Mouse (Mus musculus): ENCODE measurements around the gene Xaf1. TPM values are rescaled to one million over a fixed set of nuclear protein-coding genes. Genes with fewer than 3 reads are reported as not detected.
A peak's percentile ranks its signal among the peaks of the same experiment; 100 is the strongest.

The Xaf1 gene
- 1 to 10 TPM; 2.3 to 2.8 TPM for total RNA-seq (2021)
- long read RNA-seq, experiment 1, partial matches to known transcripts, result 0 of 2 reads
- long read RNA-seq, experiment 1, other reads (novel, unspliced or antisense), result 2 of 2 reads
- long read RNA-seq, experiment 2, result 0 reads

- peak; percentile 75 for DNase-seq (ENCODE audit: low spot score)
Observed at GRCm38 (mm10) chr11:72301334-72301733, at the start of gene Xaf1. TSS of gene Xaf1 (plus strand) at chr11:72301629.

GRCm38 (mm10) chr11:72255629-72256028 lies 45.8 kb upstream of the Xaf1 start:
- DNase-seq (ENCODE audit: low spot score), result no peak

GRCm38 (mm10) chr11:72256441-72256840 lies 45.0 kb upstream of the Xaf1 start:
- no peak for DNase-seq (ENCODE audit: low spot score)

DNA sequence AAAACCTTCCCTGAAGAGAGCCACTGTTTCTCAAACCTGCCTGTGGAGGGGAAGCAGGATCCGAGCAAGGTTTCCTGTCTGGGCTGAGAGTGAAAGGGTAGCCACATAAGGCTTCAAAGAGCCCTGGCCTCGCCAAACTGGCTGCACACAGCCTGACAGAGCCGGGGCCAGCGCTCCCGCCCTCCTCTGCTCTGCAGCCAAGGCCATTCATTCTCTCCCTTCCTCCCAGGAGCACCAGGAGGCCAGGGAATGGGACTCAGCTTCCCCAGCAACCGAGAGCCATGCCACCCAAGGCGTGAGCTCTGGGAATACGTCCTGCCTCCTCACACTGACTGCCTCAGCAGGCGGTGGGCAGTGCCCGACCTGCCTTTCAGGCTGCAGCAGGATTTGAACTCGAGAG lies 35.9 kb upstream of the Xaf1 start:
- DNase-seq (ENCODE audit: low spot score), result peak; percentile 3

GRCm38 (mm10) chr11:72266207-72266959 lies 35.0 kb upstream of the Xaf1 start:
- peak; percentile 30 for DNase-seq (ENCODE audit: low spot score)

DNA sequence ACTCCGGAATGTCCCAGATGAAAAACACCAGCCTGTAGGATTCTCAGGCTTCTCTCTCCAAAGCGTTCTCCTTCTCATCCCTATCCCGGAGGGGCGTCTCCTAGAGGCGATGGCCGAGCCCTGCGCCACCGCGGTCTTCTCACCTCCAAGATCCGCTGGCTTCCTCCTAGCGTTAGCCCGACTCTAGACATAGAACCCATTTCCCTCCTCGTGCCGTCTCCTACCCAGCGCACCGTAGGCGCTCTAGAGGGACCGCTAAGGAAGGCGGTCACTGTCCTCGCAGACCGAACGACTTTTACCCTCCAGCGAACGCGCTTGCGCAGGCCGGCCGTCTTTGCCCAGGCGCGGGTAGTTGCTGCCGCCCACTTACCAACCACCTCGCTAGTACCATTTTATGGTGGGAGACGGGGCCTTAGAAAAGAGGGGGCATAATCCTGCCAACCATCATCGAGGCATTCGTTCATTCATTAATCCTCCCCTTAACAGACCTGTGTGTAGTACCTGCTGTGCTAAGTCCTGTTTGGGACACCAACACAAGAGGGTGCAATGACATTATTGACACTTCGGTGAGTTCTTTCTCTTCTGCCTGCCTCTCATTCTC lies 34.4 kb upstream of the Xaf1 start, which contains the start of gene Slc13a5:
TSS of gene Slc13a5 (minus strand) at position 263 of the 601 bp plus-strand sequence.
- no peak for DNase-seq (ENCODE audit: low spot score)

GRCm38 (mm10) chr11:72271761-72272160 lies 29.7 kb upstream of the Xaf1 start:
- no peak for DNase-seq (ENCODE audit: low spot score)

- DNase-seq (ENCODE audit: low spot score), result no peak
Observed at GRCm38 (mm10) chr11:72273341-72273740, 28.1 kb upstream of the Xaf1 start.

DNA sequence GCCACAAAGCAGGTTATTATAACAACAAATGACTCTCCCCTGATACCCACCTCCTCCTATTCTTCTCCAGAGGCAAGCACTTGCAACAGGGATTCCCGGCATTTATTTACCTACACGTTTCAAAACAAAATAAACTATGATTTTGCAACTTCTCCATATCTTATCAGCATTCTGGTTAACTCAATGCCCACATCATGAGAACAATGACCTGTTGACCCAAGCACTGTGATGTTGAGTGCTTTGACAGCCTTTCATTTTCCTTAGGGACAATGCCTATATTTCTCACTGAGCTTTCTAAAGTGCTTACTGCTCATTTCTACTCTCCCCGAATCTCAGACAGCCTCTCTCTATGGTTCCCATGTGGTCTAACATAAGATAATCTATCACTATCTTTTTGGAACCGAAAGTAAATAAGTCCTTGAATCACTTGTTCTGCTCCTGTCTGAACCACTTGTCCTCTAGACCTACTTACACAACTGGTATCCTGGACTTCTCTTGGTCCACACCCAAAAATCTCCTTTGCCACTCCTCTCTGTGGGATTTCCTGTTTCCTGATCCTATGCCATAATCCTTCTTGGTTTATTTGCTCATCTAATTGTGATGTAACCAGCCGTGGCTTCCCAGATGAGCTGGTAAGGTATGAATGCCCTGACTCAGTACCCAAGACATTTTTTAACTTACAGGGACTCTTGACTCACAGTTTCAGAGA lies 20.1 kb upstream of the Xaf1 start:
- DNase-seq (ENCODE audit: low spot score), result no peak

- no peak for DNase-seq (ENCODE audit: low spot score)
Observed at GRCm38 (mm10) chr11:72281852-72282400, 19.5 kb upstream of the Xaf1 start.

DNA sequence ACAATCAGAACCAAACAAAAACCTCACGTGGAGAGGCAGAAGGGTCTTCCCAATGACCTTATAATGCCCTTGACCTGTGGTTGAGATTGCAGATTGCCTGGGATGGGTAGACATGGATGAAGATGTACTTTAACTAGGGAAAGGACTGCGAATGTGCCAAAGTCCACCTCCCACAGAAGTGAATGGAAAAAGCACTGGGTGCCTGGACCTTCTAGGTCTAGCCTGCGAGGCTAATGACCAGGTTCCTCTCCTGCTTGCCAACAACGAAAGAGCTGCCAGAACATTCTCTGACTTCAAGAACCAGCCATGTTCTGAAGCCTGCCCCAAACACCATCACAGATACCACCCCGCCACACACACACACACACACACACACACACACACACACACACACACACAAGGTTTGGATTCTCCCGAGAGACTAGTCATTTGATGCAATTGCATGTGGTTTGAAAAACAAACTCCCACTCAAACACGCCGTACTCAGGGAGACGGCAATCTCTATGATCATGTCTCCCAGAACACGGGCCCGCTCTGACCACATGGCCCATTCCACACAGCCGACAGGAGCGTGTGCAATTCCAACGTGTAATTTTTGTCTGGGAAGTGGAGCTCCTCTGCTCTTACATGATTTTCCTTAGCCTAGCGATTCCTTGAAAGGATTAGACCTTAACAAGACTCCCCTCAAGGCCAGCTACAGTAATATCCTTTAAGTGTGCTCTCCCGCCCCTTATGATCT lies 17.8 kb upstream of the Xaf1 start:
- DNase-seq (ENCODE audit: low spot score), result no peak

GRCm38 (mm10) chr11:72284532-72285182 lies 16.8 kb upstream of the Xaf1 start:
- no peak for DNase-seq (ENCODE audit: low spot score)

GRCm38 (mm10) chr11:72285971-72286480 lies 15.4 kb upstream of the Xaf1 start:
- no peak for DNase-seq (ENCODE audit: low spot score)

DNA sequence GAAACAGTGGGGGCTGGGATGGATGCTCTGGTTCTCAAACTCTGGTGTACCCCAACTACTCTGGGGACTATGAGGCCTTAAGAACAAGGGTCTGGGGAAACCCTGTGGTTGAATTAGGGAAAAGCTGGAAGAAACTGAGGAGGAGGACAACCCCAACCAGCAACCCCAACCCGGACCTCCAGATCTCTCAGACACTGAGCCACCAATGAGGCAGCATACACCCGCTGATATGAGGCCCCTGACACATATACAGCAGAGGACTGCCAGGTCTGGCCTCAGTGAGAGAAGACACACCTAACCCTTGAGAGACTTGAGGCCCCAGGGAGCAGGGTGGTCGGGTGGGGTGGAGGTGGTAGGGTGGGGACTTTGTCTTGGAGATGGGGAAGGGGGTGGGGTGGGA lies 14.8 kb upstream of the Xaf1 start:
- no peak for DNase-seq (ENCODE audit: low spot score)

GRCm38 (mm10) chr11:72287126-72287525 lies 14.3 kb upstream of the Xaf1 start:
- DNase-seq (ENCODE audit: low spot score), result no peak

DNA sequence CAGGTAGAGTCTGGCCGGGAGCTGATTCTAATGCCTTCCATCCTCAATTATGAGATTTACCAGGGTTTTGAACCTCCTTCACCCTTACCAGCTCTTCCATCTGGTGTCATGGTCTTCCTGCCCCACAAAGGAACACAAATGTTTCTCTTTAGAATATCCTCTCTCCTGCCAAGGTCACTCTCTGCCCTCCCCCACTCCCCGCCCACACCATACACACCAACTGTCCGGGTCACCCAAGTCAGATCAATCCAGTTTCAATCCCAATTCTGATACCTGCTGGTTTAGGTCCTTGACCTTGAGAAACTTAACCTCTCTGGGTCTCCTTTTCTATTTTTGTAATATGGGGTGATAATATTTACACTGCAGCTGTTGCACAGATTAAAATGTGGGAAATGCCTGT lies 13.9 kb upstream of the Xaf1 start:
- no peak for DNase-seq (ENCODE audit: low spot score)

DNA sequence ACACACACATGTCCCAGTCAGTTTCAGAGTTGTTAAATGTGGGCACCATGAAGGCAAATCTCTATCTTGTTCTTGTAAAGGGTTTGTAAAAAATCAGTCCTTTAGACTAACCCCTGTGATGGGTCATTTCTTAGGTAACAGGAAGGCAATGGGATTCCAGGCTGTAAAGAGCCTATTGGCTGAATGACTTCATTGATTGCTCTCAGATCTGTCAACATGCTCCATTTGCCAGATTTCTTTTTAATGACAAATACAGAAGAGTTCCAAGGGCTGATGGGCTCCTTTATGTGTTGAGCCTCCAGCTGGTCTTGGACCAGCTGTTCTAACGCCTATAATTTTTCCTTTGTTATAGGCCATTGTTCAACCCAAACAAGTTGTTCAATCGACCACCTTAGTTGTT lies 8.3 kb upstream of the Xaf1 start:
- no peak for DNase-seq (ENCODE audit: low spot score)

DNA sequence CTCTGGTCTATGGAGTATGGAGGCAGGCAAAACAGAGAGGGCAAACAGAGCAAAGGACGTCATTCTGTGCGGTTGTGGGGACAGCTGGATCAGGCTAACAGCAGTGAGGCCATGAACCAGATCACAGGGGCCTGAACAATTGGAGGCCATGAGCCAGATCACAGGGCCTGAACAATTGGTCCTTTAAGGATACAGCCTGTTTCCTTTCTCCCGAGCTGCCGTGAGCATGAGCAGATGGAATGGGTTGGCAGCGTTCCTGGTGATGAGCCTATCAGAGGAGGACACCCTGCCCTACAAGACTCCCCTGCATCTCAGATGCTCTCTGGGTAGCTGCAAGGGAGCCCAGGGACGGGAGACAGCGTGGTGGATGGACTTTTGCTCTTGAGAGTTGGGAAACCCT lies 801 bp downstream of the Xaf1 start:
- DNase-seq (ENCODE audit: low spot score), result peak; percentile 36

- DNase-seq (ENCODE audit: low spot score), result no peak
Observed at GRCm38 (mm10) chr11:72307461-72307860, 6.0 kb downstream of the Xaf1 start.

DNA sequence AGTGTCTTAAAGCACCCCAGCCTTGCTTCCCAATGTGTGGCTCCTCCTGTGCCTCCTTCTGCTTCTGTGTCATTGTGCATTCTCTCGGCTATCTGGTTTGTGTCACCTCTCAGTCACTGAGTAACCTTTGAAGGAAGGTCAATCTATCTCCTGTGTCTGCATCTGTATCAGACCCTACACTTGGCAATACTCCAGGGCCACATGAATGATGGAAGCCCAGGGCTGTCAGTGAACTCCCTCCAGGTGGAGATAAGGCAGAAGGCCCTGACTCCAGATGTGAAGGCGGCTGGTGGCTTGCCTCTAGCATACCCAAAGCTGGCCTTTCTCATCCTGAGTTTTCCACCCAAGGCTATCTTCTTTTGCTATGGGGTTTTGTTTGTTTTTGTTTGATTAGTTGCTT lies 7.6 kb downstream of the Xaf1 start:
- no peak for DNase-seq (ENCODE audit: low spot score)

DNA sequence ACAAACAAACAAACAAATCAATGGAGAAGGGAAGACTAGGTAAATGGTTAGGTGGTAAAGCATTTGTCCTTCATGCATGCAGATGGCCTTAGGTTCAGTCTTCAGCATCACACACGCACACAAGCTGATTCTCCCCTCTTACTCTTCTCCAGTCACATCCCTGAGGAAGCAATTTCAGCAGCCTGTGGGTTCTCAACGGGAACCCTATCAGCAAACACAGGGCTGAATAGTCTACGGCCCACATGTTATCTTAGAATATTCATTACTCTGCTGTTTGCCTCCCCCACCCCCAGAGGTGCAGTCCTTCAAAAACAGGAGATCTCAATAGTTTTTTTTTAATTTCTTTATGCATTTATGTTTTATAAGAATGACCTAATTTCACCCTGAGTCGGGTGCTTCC lies 9.1 kb downstream of the Xaf1 start:
- DNase-seq (ENCODE audit: low spot score), result no peak

Measured in gastrocnemius, adult 18-20 months (tissue).